Mouse (Mus musculus) neural tube, embryonic 13.5 days (tissue): ENCODE data around the gene Tmem243. TPM values are rescaled to one million over a fixed set of nuclear protein-coding genes. Genes with fewer than 3 reads are reported as not detected.

Experiments
- ATAC-seq: fragments of 200-750 bp; cut with Nextera tagmentation; 2 replicates; pipeline ENCODE4 v1.8.0; 2017; ENCODE audit warnings: low read depth, mild to moderate bottlenecking, moderate TSS enrichment, moderate library complexity
- H3K27ac ChIP-seq: fragments of 300-500 bp; sonication (generic); replicated peaks from 2 replicates; pipeline ENCODE4 v1.5.1; 2015; ENCODE audit warnings: moderate library complexity, mild to moderate bottlenecking, inconsistent platforms
- H3K27me3 ChIP-seq: fragments of 300-500 bp; sonication (generic); 2 replicates; pipeline ENCODE4 v1.6.1; 2015; ENCODE audit warnings: mild to moderate bottlenecking, inconsistent platforms
- H3K36me3 ChIP-seq: fragments of 300-500 bp; sonication (generic); 2 replicates; pipeline ENCODE4 v1.6.1; 2015; ENCODE audit warnings: mild to moderate bottlenecking, inconsistent platforms
- H3K4me1 ChIP-seq: fragments of 300-500 bp; sonication (generic); replicated peaks from 2 replicates; pipeline ENCODE4 v1.6.1; 2015; ENCODE audit warnings: inconsistent platforms
- H3K4me2 ChIP-seq: fragments of 300-500 bp; sonication (generic); 2 replicates; pipeline ENCODE4 v1.6.1; 2015; ENCODE audit warnings: inconsistent platforms, mild to moderate bottlenecking, moderate library complexity
- H3K4me3 ChIP-seq: fragments of 300-500 bp; sonication (generic); 2 replicates; pipeline ENCODE4 v1.5.1; 2015; ENCODE audit warnings: mild to moderate bottlenecking, inconsistent platforms
- H3K9ac ChIP-seq: fragments of 300-500 bp; sonication (generic); 2 replicates; pipeline ENCODE4 v1.6.1; 2015; ENCODE audit warnings: moderate library complexity, mild to moderate bottlenecking, inconsistent platforms
- H3K9me3 ChIP-seq: fragments of 300-500 bp; sonication (generic); 2 replicates; pipeline ENCODE4 v1.6.1; 2016; ENCODE audit warnings: inconsistent platforms
- WGBS: fragments of 180-500 bp; shearing (Covaris S2); methylation state at CpG from one replicate; pipeline ENCODE4 v1.1.7; 2015; 5-methylcytosine and 5-hydroxymethylcytosine counted together
- polyA plus RNA-seq: library from polyadenylated mRNA; unstranded; fragments of >200 nt; fragmentation: Nextera tagmentation; extraction: Ambion mirVana; gene quantifications from 2 replicates; pipeline ENCODE4 v1.2.1, GENCODE M21; 2015

Tmem243 gene
- polyA plus RNA-seq, 1 experiment from 2014 or later: 14.0 TPM

- peaks cover 7% of the 10 kb centered on the region; the same call in 1 of the 2 replicates for H3K4me1 ChIP-seq
- H3K36me3 ChIP-seq: peaks cover 3% of the 10 kb centered on the region; the same call in 1 of the 2 replicates
- no peaks in the 10 kb centered on the region for H3K27me3 ChIP-seq
- H3K4me2 ChIP-seq: no peak overlapping the region
- no peak overlapping the region for H3K27ac ChIP-seq
- H3K9me3 ChIP-seq: no peaks in the 10 kb centered on the region
- H3K9ac ChIP-seq: no peak overlapping the region
- 57% methylated on average over 2 of the region's 2 CpGs for WGBS
- no peak for ATAC-seq
- H3K4me3 ChIP-seq: no peak overlapping the region
These were observed 10.8 kb downstream of the Tmem243 start for GRCm38 (mm10) chr5:9111285-9111684.

DNA sequence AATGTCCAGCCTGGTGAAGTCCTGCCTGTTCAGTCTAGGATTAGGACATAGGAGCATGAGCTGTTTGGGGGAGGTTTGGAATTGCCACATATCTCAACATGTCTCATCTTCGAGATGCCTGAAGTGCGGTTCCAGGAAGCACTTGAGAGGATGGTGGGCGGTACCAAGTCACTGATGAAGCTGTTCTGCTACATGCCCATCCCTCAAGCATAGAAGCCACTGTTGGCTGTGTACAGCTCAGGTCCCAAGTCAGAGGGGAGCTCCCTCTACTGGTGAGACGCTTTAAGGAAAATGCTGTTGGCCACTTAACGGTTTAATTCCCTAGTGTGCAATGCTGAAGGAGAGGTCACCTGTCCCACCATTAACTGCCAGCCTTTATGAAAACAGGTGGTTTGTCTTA lies 11.3 kb downstream of the Tmem243 start:
- ATAC-seq: peak; percentile 74
- H3K9ac ChIP-seq: no peak overlapping the region
- WGBS: 20% methylated on average over 5 of the region's 5 CpGs
- peaks cover 7% of the 10 kb centered on the region; the same call in 1 of the 2 replicates for H3K4me1 ChIP-seq
- no peak overlapping the region for H3K4me2 ChIP-seq
- H3K4me3 ChIP-seq: no peak overlapping the region
- peaks cover 6% of the 10 kb centered on the region; the same call in 1 of the 2 replicates for H3K36me3 ChIP-seq
- no peaks in the 10 kb centered on the region for H3K9me3 ChIP-seq
- H3K27me3 ChIP-seq: no peaks in the 10 kb centered on the region
- no peak overlapping the region for H3K27ac ChIP-seq

DNA sequence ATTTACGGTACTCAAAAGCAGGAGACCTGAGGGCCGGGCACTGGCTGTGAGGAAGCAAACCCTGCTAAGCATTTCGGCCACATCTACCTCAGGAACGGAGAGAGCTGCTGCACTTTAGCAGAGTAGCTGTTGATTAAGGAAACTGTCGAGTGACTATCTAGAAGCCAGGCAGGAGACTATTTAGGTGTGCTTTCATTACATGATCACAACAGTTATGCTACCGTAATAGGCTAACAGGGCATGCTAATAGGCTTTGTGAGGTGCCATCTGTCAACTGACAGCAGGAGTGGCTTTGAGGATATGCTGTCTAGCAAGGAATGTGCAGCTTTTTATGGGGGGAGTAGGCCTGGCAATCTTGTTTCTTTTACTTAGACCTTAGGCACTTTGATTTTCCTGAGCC lies 13.7 kb downstream of the Tmem243 start:
- no peak overlapping the region for H3K9ac ChIP-seq
- 45% methylated on average over 6 of the region's 6 CpGs for WGBS
- ATAC-seq: no peak

DNA sequence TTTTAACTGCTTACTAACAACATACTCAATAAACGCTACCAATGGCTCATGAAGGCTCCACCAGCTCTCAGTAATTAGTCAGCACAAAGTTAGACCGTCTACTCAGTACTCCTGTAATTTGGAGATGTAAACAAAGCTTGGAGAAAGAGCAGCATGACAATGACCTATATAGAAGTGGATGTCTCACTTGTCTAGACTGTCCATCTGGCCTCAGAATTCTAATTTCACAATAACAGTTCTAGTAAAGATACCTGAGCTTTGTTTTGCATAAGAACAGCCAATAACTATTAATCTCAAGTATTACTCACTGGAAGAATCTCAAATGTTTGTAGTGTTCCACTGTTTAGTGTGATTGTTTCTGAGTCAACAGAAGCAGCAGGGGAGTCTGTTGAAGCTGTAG lies 23.7 kb downstream of the Tmem243 start:
- no peak overlapping the region for H3K4me3 ChIP-seq
- peaks cover 86% of the 10 kb centered on the region for H3K36me3 ChIP-seq
- no peaks in the 10 kb centered on the region for H3K9me3 ChIP-seq
- H3K4me2 ChIP-seq: no peak overlapping the region
- H3K9ac ChIP-seq: no peak overlapping the region
- WGBS: 84% methylated on average over 2 of the region's 2 CpGs
- no peaks in the 10 kb centered on the region for H3K4me1 ChIP-seq
- ATAC-seq: no peak
- H3K27me3 ChIP-seq: no peaks in the 10 kb centered on the region
- H3K27ac ChIP-seq: no peak overlapping the region

More for the DNA sequence above, 13.7 kb downstream of the Tmem243 start:
- Histone ChIP-seq H3K27ac (no peak overlapping the region), H3K4me1 (peaks cover 7% of the 10 kb centered on the region; the same call in 1 of the 2 replicates), H3K27me3 (no peaks in the 10 kb centered on the region), H3K4me3 (no peak overlapping the region), H3K9me3 (no peaks in the 10 kb centered on the region), H3K4me2 (no peak overlapping the region), H3K36me3 (peaks cover 25% of the 10 kb centered on the region)

DNA sequence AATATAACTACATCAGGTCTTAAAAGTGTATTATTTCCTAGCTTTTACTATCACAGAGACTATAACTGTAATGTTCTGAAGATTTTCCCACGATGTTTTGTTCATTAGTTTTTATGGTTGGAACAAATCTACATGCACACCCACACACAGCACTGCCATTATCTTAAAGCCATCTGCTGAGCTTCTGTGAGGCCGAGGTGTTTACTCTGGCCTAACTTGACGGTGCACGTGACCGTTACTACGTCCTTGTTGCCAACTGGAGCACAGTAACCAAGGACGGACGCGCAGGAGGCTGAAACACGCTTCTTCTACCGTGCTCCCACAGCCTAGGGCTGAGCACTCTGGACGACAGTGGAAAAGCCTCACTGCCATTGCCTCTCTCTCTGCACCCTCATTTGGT lies 28.1 kb downstream of the Tmem243 start:
- Histone ChIP-seq H3K9ac (no peak overlapping the region), H3K9me3 (no peaks in the 10 kb centered on the region), H3K4me2 (no peak overlapping the region), H3K4me1 (no peaks in the 10 kb centered on the region), H3K4me3 (no peak overlapping the region), H3K27ac (no peak overlapping the region), H3K27me3 (no peaks in the 10 kb centered on the region), H3K36me3 (peaks cover 67% of the 10 kb centered on the region)
- WGBS: 92% methylated on average over 12 of the region's 12 CpGs
- ATAC-seq: no peak

DNA sequence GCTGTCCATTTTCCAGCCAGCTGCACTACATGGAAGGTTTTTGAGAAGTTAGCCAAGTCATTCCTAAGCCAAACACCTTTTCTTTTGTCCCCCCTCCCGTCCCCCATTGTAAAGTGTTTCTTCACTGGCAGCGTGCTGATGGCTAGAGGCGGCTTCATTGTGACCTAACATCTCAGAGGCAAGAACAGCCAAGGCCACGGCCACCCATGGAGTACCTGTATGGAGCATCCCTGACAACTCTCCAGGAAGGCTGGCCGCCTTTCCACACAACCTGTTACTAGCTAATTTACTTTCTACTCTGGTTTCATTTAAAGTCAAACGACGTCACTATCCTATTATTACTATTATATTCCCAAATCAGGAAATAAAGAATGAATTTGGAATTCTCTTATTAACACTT lies 31.3 kb downstream of the Tmem243 start:
- Histone ChIP-seq H3K4me2 (no peak overlapping the region), H3K27me3 (no peaks in the 10 kb centered on the region), H3K36me3 (peaks cover 65% of the 10 kb centered on the region), H3K9ac (no peak overlapping the region), H3K9me3 (no peaks in the 10 kb centered on the region), H3K27ac (no peak overlapping the region), H3K4me3 (no peak overlapping the region), H3K4me1 (no peaks in the 10 kb centered on the region)
- ATAC-seq: no peak
- WGBS: 84% methylated on average over 7 of the region's 7 CpGs

DNA sequence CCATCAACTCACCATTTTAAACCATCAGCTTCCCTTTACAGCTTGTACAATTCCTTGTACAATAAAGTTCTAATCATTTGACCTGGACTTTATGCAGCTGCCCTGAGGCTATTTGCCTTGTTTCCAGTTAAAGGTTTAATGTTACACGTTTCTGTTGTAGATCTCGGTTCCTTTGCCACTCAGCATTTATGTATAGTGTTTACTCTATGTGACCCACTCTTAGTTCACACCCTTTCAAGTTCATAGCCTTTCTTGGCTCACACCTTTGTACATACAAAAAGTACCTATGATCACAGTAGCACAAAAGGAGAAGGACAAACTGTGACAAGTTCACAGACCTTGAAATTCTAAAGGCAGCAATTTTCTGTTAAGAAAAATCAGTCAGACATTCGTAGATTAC lies 35.1 kb downstream of the Tmem243 start:
- no peak overlapping the region for H3K4me2 ChIP-seq
- peaks cover 56% of the 10 kb centered on the region for H3K36me3 ChIP-seq
- no peak overlapping the region for H3K4me3 ChIP-seq
- H3K27ac ChIP-seq: no peak overlapping the region
- H3K4me1 ChIP-seq: no peaks in the 10 kb centered on the region
- no peaks in the 10 kb centered on the region for H3K9me3 ChIP-seq
- no peak for ATAC-seq
- WGBS: 91% methylated on average over 3 of the region's 3 CpGs
- no peaks in the 10 kb centered on the region for H3K27me3 ChIP-seq
- no peak overlapping the region for H3K9ac ChIP-seq

DNA sequence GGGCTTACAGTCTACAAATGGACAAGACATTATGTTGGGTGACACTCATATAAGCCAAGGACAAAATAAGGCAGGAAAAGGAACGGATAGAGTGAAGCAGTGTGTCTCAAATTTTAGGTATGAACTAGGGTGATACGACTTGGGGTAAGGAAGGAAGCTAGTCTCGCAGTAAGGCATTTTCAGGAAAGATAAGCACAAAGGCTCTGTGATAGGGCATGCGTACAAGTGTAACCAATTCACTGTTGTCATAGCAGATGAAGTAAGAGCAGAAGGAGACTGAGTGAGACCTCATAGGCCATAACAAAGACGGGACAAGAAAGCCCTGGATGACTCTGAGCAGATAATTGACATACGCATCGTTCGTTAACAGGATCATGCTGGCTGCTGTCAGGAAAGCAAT lies 40.3 kb downstream of the Tmem243 start:
- no peak for ATAC-seq
- H3K4me3 ChIP-seq: no peak overlapping the region
- no peak overlapping the region for H3K4me2 ChIP-seq
- H3K4me1 ChIP-seq: no peaks in the 10 kb centered on the region
- H3K9me3 ChIP-seq: no peaks in the 10 kb centered on the region
- H3K27ac ChIP-seq: no peak overlapping the region
- no peaks in the 10 kb centered on the region for H3K27me3 ChIP-seq
- WGBS: 94% methylated on average over 8 of the region's 8 CpGs
- H3K9ac ChIP-seq: no peak overlapping the region
- peaks cover 65% of the 10 kb centered on the region for H3K36me3 ChIP-seq

- H3K9ac ChIP-seq: no peak overlapping the region
- H3K4me1 ChIP-seq: no peaks in the 10 kb centered on the region
- no peaks in the 10 kb centered on the region for H3K9me3 ChIP-seq
- H3K27me3 ChIP-seq: no peaks in the 10 kb centered on the region
- WGBS: 93% methylated on average over 6 of the region's 6 CpGs
- no peak for ATAC-seq
- no peak overlapping the region for H3K4me2 ChIP-seq
- H3K27ac ChIP-seq: no peak overlapping the region
- H3K4me3 ChIP-seq: no peak overlapping the region
- peaks cover 59% of the 10 kb centered on the region for H3K36me3 ChIP-seq
These were observed 41.9 kb downstream of the Tmem243 start for GRCm38 (mm10) chr5:9142376-9142775.

DNA sequence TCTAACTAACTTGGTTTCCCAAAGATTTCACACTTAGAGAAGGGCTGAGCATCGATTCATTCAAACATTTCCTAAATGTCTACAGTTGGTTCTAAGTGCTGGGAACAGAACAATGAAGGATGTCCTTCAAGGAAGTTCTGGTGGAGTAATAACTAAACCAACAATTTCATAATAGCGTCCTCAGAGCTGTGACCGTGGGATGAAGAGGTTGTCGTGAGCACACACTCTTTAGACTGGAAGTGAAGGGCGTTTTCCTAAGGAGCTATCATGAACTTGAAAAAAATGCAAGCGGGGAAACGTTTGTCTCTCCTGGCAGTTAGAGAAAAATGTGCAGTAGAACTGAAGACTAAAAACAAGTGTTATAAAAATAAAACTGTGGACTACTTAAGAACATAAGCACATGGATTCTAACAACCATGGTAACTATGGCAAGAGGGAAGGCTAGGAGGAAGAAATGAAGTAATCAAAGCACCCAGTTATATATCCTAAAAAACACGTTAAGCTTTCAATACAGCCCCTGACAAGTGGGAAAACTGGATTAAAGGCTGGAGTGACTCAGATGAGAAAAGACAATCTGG lies 48.9 kb downstream of the Tmem243 start:
- Histone ChIP-seq H3K27me3 (no peaks in the 10 kb centered on the region), H3K9ac (no peak overlapping the region), H3K27ac (no peak overlapping the region), H3K4me2 (no peak overlapping the region), H3K4me1 (no peaks in the 10 kb centered on the region), H3K36me3 (peaks cover 38% of the 10 kb centered on the region), H3K9me3 (no peaks in the 10 kb centered on the region), H3K4me3 (no peak overlapping the region)
- WGBS: 92% methylated on average over 8 of the region's 8 CpGs
- ATAC-seq: no peak

- no peak overlapping the region for H3K4me2 ChIP-seq
- H3K4me3 ChIP-seq: no peak overlapping the region
- H3K4me1 ChIP-seq: peaks cover 26% of the 10 kb centered on the region
- H3K9ac ChIP-seq: no peak overlapping the region
- no peaks in the 10 kb centered on the region for H3K9me3 ChIP-seq
- no peaks in the 10 kb centered on the region for H3K27me3 ChIP-seq
- H3K27ac ChIP-seq: no peak overlapping the region
- peaks cover under 1% of the 10 kb centered on the region; the same call in 1 of the 2 replicates for H3K36me3 ChIP-seq
- no peak for ATAC-seq
These were observed 56.3 kb downstream of the Tmem243 start for GRCm38 (mm10) chr5:9156746-9157145.

DNA sequence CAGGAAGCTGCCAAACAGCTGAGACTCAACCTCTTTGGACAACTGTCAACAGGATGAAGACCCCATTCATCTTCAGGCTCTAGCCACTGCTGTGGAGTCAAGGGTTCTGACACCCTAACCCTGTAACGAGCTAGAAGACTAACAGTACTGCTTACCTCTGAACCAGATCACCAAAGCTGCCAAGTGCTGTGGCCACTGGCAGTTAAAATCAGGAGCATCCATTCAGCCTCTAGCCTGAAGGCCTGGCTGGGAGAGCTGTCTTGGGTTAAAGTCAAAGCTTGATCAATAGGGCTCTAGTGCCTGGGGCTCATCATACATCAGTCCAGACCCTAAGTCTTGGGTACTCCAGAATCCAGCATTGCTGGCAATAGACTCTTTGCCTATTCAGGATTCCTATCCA lies 56.9 kb downstream of the Tmem243 start:
- Histone ChIP-seq H3K4me2 (no peak overlapping the region), H3K36me3 (no peaks in the 10 kb centered on the region), H3K4me1 (peaks cover 29% of the 10 kb centered on the region), H3K9me3 (no peaks in the 10 kb centered on the region), H3K27me3 (no peaks in the 10 kb centered on the region), H3K4me3 (no peak overlapping the region), H3K27ac (no peak overlapping the region), H3K9ac (no peak overlapping the region)
- 81% methylated on average over 1 of the region's 1 CpGs for WGBS
- no peak for ATAC-seq

- no peaks in the 10 kb centered on the region for H3K27me3 ChIP-seq
- no peaks in the 10 kb centered on the region for H3K36me3 ChIP-seq
- H3K9me3 ChIP-seq: no peaks in the 10 kb centered on the region
- WGBS: under 1% methylated on average over 55 of the region's 55 CpGs
- peak overlapping the region; percentile 99 for H3K27ac ChIP-seq
- peak overlapping the region; percentile 70 for H3K4me2 ChIP-seq
- peak overlapping the region; percentile 94 for H3K9ac ChIP-seq
- H3K4me3 ChIP-seq: peak overlapping the region; percentile 81
- H3K4me1 ChIP-seq: peaks cover 33% of the 10 kb centered on the region
- ATAC-seq: peak; percentile 77
These were observed 60.5 kb downstream of the Tmem243 start for GRCm38 (mm10) chr5:9160831-9161455.
